Mouse (Mus musculus): Measurements from ENCODE around the gene Gtsf1. TPM values are rescaled to one million over a fixed set of nuclear protein-coding genes. Genes with fewer than 3 reads are reported as not detected.

Gtsf1 gene
- total RNA-seq, 2 experiments from 2014 or later, result not detected

DNA sequence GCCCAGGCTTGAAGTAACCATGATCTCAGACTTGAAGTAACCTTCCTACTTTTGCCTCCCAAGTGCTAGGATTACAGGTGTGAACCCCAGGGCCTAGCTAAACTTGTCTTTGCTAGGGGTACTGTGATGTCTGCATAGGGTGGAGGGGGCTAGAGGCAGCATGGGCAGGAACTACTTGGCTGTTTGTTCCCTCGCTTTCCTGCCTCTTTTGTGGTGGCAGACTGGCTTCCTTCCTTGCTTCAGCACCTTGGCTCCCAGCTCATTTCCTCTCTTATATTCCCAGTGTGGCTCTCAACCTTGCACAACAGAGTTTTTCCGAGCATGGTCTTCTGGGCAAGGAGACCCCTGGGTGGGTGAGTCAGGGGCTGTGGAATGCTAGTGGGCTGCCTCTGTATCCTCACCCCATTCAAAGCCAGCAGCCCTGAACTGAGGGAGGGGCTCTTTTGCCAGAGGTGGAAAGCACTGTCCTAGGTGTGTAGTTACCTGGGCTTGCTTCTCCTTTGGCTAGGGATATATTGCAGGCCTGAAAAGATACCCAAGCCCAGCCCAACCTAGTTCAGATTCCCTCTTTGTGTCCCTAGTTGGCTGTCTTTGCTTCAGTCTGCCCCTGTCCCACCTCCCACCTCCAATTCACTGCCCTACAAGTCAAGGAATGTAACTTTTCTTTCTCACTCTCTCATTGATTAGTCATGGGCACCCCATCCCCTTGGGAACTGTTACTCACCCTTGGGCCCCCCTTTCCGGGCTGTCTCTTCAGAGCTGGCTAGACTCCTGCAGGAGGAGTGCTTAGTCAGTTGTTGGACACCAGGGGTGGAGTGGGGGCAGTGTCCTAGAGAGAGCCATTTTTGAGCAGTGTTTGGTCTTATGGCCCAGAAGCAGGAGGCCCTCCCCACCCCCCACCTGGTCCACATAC is 52.3 kb downstream of the Gtsf1 start:
- no peak for DNase-seq

DNA sequence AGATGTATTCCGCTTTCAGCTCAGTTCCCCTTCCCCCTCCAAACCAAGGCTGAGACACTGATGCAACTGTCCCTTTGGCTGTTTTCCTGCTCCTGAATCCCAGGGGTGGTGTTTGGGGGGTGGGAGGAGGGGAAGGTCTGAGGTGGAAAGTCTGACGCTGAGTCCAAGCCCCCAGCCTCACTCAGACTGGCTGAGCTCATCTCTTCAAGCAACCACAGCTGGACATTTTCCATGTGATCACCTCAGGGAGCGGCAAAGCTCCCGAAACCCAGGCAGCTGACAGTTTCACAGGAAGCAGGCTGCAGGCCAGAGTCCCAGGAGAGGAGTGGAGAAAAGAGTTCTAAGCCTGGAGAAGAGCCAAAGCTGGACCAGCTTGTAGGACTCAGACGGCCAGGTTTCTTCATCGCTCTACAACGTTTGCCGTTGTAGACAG is 53.4 kb downstream of the Gtsf1 start:
- no peak for DNase-seq

DNA sequence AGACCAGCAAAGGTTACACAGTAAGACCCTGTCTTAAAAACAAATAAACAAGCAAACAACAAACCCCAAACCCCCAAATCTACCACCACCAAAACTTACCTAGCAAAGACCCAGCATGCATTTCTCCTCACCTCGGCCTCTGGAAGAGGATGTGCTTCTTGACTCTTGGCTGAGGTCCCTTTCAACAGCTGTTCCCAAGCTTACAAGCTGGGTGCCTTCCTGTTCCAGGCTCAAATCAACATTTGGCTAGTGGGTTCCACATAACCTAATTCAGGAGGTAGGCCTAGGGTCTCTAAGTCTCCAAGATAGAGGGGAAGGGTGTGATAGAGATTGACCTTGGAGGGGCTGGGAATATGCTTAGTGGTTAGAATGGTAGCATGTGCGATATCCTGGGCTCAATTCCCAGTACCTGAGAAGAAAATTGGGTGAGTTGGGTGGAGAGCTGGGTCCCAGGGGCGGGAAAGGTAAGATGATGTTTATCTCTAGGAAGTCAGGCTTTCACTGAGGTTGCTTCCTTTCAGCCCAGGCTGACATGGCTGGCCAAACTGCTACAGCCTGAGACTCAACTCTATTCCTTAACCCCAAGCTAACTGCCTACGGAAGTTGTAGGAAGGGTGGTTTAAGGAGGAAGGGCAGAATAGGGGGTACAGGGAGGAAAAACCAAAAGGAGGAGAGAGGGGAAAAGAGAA is 55.0 kb downstream of the Gtsf1 start:
- DNase-seq, result no peak

DNA sequence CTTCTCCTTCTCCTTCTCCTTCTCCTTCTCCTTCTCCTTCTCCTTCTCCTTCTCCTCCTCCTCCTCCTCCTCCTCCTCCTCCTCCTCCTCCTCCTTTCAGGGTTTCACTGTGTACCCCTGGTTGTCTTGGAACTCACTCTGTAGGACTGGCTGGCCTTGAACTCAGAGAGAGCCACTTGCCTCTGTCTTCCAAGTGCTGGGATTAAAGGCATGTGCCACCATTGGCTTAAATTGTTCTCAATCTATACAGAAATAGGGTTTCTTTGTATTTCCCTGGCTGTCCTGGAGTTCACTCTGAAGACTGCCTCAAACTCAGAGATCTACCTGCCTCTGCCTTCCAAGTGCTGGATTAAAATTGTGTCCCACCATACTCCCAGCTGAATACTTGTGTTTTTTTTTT is 57.8 kb downstream of the Gtsf1 start:
- DNase-seq, result no peak

DNA sequence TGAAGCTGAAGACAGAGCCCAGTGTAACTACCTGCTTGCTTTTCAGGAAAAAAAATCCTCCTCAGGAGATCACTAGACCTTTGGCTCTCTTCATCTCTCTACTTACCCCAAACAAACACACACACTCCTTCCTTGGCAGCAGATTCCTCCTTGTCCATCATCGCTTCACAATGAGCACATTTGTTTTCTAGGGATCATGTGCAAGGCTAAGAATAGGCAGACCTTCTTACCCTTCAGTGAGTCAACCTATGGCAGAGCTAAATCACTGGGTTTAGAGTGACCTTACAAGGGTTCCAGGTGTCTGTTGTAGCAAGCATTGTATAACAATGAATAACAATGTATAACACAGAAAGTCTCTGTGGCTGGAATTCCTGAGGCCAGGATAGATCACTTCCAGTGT is 58.5 kb downstream of the Gtsf1 start:
- DNase-seq, result no peak

DNA sequence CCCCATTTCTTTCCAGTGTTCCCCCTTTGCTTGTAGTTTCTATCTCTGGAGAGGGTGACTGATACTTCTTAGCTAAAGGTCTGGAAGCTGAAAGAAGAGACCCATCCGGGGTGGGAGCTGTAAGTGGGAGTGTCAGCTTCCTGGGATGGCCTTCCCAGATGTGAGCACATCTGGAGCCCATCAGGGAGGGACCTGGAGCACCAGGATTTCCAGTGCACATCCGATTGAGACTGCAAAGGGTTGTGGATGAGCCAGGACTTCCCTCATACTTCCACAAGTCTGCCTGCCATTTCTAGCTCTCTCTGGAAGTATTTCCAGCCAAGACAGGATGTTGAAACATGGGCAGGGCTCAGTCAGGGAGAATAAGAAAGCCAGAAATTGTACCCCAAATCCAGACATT is 59.1 kb downstream of the Gtsf1 start:
- no peak for DNase-seq

DNA sequence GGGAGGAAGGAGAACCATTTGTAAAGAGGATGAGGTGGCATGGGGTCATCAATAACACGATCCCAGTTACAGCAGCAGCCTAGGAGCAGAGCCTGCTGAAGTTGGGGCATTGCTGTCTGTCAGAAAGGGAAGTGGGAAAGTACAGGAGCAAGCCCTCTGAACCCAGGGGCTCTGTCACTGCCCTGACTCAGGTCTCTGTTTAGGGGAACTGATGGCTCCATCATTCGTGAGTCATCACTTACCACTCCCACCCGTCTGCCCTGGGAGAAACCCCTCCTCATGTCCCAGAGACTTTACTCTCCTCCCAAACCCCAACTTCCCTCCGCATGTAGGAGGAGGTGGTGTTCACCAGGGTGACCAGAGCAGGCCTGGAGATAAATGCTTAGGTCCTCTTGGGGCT is 59.8 kb downstream of the Gtsf1 start:
- no peak for DNase-seq

DNA sequence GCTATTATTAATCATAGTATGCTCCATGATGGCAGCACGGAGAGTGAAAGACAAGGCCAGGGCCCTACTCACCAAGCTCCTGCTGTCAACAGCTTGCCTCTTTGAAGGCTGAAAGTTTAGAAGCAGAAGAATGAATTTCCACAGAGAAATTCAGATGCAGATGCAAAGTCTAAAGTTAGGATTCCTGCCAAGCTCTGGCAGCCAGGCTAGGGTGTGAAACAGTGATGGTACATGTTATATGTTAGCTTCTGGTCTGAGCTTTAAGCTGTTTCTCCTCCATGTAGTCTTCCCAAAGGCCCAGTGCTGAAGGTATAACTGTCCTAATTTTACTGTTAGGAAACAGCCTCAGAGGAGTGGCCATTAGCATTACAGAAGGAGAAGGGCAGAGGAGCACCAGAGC is 61.1 kb downstream of the Gtsf1 start:
- DNase-seq, result no peak

DNA sequence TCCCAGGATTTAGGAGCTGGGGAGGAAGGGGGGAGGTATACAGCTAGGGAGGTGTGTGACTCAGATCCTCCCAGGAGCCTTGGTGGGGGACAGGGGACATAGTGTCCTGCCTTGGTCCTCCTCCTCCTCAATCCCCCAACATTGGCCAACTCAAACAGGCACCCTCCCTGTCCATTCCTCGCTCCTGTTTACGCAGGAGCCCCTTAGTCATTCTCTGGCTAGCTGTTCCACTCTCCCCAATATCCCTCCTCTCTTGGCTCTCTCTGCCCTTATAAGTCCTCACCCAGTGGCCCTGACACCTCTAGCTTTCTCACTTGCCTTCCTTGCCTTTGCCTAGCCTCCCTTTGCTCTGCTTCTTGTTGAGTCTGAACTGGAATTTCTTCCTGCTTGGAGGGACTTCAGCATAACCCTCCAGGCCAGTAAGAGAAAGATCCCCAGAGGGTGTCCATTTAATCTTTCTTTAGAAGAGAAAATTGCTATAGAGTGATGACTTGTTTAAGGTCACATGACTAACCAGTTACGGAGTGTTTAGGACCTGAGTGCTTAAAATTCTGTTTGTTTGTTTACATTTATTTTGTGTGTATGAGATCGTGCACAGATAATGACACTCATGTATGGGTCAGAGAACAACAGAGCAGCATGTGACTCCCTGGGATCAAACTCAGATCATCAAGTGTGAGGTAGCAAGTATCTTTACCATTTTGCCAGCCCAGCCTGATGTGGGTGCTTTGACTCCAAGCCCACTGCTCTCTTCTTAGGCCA is 61.9 kb downstream of the Gtsf1 start:
- no peak for DNase-seq

DNA sequence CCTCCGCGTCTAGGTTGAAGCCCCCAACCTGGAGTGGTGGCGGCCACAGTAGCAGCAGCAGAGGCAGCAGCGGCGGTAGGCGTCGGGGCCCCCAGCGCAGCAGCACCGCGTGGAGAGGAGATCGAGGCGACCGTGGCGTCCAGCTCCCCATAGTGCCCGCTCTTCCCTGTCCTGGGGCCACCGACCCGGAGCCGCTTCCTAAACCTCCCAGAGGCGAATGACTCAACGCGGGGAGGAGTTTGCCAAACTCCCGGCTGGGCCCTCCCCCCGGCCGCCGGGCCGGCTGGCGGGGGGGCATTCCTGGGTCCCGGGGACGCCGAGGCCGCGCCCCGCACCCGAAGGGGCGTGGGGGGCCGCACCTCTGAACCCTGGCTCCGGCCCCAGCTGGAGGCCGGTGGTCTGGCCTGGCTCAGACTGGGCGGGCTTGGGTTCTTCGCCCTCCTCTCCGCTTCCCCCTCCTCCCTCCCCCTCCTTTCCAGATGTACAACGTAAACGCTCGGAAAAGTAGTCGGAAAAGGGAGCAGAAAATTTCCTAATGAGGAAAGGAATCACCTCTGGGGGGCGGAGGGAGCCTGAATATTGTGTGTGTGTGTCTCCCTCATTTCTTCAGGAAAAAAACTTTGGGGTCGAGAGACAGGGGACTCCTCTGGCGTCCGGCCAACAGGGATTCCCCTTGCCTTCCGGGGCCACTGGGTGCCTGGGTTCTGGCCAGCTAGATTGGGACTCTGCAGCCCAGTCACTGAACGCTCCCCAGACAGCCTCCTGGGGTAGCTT is 63.7 kb downstream of the Gtsf1 start, which contains the start of gene Itga5:
Gene Itga5, minus strand, starts transcription at position 388 of the 774 bp plus-strand sequence.
- peak; percentile 76 for DNase-seq

DNA sequence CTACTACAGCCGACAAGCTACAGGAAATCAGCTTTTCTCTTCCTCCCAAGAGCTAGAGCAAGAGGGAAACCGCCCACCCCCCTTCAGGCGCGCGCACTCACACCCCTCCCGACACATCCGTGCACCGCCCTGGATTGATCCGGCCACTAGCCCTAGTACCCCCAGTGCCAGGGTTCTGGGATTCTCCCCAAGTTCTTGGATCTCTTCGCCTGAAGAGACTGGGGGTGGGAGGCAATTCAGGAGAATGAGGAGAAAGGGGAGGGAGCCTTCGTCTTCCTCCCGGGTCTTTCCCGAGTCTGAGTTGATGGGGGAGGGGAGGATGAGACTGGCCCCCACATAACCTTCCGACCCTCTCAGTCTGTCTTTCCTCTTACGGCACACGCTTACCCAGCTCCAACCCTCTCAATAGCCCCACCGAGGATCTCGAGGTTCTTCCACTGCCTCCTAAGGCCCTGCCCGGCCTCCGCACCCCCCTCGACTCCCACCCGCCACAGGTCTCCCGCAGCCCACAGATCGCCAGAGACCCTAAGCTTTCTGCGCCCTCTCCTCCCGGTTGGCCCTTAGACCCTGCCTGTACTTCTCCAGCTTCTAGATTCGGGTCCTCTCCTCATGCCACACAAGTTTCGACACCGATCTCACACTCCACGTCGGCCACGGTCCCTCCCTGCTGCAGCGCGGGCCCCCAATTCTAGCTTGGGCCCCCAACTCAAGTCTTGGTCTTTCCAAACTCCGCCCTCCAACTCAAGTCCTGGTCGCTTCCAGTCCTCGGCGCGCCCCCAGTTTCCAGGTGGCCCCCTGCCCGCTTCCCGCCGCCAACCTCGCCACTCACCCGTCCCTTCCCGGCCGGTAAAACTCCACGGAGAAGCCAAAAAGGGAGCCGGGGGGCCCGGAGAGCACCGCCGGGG is 64.5 kb downstream of the Gtsf1 start:
- DNase-seq, result peak; percentile 56

DNA sequence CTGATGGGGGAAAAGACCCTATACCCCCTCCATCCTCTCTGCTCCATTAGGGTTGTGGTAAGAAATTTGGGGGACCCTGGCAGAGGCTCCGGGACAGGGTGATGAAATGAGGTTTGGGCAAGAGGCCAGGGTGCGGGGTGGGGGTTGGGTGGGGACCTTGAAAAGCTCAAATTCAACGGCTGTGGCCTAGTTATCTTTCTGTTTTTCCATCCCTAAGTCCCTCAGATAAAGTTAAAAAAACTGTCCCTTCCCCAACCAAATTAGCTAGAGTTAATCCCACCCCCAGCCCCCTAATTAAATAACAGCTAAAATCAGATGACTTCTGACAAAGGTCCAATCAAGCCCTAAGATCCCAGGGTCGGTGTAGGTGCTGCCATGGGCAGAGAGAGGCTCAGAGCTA is 65.5 kb downstream of the Gtsf1 start:
- no peak for DNase-seq

DNA sequence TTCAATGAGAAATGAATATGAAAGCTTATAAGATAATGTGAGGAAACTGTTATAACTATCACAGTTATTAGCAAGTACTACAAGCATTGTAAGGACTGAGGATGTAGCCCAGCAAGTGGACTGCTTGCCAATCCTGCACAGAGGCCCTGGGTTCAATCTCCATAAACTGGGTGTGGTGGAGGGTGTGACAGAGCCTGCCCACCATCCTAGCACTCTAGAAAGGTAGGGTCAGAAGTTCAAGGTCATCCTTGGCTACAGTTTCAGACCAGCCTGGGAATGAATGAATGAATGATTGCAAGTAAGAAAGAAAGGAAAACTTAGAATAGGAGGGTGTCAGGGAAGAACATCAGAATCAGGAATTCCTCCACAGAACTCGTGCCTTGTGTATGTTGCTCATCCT is 66.5 kb downstream of the Gtsf1 start:
- no peak for DNase-seq

DNA sequence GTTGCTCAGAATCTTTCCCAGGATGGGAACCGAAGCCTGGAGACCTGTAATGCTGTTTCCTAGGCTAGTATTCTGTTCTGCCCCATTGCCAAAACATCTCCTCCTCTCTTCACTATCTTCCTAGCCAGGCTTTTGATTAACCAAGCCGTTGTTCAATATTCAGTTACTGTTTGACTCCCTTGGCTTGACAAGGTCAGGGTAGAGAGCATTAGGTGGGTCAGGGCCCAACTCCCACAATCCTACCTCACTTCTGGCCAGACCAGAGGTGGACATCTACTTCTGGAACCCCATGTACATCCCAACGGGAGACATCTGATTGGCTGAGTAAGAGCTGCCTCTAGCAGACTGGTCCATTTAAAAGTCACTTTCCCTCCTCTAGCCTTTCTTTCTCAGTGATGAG is 67.3 kb downstream of the Gtsf1 start:
- no peak for DNase-seq

DNA sequence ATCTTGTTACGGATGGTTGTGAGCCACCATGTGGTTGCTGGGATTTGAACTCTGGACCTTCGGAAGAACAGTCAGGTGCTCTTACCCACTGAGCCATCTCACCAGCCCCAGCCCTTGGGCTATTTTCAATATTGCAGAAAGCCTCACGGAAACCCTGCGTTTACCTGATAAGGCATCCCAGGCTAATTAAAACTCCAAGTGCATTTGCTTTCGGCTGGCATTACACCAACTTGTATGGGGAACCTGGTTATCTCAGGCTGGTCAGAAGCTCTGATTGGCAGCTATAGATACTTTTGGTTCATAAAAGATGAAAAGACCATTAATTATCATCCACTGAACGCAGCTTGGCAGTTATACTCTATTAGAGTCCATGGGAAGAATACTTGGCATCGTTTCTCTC is 67.9 kb downstream of the Gtsf1 start:
- no peak for DNase-seq

DNA sequence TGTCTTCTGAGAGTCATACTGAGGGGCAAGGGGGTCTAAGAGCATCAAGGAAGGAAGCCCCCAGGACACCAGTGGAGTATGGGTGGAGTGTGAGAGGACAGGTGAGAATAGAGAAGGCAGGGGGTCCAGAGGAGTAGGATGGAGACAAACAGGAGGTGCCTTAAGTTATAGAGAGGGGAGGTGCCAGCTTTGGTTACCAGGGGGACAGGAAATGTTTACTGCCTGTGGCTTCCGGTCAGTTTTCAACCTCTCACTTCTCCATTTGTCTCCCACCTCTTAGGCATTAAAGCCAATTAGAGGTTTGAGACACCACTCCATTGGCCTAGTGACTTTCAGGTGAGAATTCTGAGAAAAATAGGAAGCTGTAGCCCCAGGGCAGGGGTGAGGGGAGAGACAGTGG is 69.0 kb downstream of the Gtsf1 start:
- DNase-seq, result no peak

DNA sequence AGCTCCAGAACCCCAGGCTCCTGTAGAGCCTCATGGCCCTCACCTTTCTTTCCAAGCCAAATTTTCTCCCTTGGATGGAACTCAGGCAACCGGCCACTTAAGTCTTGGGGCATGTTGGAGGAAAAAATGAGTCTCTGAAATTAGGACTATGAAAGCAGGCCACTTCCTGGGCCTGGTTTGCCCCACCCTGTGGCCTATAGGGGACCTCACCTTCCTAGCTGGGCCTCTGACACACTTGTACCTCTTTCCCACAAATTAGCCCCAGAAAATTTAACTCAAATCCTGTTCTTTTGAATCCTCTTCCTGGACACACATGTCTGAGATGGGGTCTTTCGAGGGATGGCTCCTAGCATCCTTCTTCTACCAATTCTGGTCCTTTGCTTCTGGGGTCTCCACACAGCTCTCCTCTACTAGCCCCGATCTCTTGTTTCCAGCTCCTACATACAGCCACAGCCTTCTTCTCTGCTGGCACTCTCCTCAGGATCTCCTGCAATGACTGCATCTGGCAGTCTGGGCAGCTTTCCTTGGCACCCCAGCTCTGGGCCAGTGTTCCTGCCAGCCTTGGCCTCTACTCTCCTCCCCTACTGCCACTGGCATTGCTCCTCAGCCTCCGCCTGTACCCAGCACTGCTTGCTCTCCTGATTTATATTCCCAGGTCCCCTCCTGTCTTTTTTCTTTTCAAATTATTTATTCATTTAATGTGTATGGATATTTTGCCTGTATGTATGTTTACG is 70.2 kb downstream of the Gtsf1 start:
- DNase-seq, result peak; percentile 68

DNA sequence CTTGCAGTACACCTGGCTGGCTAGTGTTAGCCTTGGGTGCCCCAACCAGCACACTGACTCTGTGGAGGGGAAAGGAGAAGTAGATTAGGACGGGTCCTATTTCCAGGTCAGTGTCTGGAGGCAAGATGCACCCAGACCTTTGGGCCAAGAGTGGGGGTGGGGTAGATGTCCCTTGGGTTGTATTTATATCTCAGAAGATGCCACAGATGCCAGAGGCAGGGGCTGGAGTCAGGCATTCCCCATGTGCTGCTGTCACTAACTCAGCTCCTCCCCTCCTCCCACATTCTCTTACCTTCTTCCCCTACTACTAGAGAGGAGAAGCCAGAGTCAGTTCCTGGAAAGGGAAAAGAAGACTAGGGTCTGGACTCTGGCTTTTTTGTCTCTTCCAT is 71.2 kb downstream of the Gtsf1 start:
- no peak for DNase-seq

DNA sequence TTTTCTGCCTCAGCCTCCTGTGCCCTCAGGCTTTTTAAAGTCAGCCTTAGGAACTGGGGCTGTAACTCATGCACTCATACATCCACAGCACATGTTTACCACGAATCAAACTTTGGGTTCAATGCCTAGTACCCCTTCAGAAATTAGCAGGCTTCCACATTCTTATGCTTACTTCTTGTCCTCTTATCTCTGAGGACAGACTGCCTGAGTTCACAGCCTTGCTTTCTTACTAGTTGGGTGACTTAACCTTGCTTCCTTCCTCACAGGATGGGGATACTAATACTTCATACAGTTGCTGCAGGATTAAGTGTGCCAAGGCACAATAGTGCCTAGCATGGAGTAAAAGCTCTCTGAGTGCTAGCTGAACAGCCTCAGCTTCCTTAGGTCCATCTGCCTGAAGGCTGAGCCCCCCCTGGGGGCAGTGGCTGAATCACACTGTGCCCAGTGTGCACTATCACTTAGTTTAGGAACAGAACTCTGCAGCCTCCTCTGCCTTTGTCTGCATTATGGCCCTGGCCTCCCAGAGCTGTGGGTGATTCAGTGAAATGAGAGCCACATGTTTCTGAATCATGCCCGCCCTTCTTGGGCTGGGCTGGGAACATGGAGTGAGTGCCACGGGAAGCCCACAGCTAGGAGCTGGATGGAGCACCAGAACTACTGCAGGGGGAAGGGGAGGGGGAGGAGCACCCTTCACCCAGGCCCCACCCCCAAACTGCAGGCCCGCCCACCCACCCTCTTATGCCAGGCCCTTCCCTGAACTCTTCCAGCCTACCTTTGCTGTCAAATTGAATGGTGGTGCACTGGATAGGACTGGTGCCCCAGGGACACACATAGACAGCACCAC is 71.8 kb downstream of the Gtsf1 start:
- no peak for DNase-seq
